Mouse (Mus musculus) NIH3T3 (cell line): ENCODE results near the gene Slc15a2.

Experiments used
- DNase-seq: peaks from one replicate; pipeline ENCODE4 v3.0.0-alpha.2; 2012; ENCODE audit warnings: low read depth

Slc15a2 gene

DNA sequence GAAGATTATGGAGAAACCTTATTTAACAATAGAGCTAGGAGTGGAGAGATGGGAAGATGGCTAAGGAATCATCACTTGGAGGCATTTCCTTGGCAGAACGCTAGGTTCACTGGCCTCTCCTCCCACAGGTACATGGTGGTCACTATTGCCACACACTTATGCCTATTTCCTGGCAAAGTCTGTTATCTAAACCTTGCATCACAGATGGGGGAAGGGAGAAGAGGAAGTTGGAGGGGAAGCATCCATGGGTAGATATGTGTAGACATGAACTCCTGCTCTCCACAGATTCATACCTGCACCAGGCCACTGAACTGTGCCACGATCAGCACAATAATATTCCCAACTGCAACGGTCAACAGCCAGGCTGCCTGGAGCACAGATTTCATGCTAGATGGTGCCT lies 32.8 kb downstream of the Slc15a2 start:
- DNase-seq = no peak

DNA sequence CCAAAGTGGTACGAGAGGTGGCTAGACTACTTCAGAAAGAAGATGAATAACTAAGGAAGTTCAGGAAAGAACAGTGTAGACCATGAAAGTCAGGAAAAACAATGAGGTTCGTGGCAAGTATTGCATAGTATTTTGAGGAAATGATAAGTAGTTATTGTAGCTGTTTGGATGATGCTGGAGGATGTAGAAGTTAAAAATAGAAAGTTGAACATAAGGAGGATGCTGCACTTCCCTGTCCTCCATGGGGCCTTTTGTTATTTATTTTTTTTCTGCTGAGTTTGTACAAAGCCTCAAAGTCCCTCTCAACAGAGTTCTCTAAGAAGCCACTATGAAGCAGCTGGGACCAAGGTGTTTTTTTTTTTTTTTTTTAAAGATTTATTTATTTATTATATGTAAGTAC lies 37.0 kb downstream of the Slc15a2 start:
- no peak for DNase-seq

DNA sequence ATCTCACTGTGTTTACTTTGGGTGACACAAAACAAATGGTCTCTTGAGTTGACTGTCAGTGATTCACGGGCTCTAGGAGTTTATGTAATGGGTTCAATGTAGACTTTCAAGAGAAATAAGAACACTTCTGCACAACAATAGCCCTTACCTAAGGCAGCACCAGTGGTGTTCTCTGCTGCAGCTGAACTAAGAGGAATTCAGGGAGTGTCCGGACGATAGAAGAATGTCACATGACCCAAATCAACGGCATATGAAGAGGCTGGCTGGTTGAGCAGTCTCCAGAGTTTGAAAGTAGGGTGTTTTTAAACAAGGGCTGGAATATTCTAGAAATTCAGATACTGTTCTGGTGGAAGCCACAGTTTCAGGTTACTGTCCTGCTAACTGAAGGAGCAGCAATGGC lies 37.7 kb downstream of the Slc15a2 start:
- no peak for DNase-seq

DNA sequence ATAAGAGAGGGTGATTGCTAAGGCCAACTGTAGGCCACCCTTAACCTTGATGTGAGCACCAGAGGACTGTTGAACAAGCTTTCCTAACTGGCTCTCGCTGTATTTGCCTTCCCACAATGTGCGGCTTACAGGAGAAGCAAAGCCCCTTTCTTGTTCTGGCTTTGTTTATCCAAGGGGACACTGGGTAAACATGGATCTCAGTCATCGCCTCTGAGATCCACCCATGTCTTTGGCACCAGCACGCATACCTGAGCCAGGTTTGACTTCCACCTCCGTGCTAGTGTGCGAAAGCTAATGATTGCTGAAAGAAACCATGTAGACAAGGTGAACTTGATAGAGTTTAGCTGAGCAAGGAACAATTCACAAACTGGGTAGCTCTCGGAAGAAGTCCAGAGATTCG lies 41.2 kb downstream of the Slc15a2 start:
- DNase-seq = no peak

DNA sequence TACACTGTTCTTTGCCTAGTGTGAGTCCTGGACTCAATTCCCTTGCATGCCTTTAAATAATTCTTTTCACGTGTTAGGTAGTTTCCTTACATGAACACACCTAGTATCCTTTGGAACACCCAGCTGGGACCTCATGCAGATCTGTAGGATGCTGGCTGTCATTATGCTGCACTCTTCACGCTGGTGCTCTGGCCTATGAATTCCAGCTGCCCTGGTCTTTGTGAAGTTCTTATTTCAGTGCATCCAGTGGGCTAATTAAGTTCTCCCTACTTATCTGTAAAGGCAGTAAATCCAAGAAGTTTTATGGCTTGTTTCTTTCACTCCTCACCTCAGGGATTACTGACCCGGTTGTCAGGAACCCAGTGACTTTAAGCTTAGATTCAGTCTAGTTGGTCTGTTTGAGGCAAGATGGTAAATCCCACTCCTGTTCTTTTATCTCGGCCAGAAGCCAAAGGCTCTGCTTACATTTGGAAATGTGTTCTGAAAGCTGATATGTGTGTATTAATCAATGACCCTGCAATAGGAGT lies 45.3 kb downstream of the Slc15a2 start:
- DNase-seq = no peak

DNA sequence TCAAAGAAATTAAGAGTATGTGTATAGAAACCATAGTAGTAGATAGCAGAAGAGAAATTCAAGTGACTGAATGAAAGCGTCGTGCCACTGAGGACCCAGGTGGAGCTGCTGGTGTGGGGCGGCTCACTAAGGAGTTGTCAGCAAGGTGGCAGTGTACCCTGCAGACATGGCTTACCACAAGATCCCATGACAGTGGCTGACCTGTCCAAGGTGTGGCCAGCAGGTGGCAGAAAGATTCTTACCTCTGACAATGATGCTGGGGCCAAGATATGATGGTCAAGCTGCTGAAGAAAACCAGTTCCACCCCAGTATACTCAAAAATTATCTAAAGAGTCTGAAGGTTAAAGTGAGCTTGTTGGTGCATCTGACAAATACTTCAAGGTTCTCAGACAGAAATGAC lies 49.3 kb downstream of the Slc15a2 start:
- DNase-seq = no peak

DNA sequence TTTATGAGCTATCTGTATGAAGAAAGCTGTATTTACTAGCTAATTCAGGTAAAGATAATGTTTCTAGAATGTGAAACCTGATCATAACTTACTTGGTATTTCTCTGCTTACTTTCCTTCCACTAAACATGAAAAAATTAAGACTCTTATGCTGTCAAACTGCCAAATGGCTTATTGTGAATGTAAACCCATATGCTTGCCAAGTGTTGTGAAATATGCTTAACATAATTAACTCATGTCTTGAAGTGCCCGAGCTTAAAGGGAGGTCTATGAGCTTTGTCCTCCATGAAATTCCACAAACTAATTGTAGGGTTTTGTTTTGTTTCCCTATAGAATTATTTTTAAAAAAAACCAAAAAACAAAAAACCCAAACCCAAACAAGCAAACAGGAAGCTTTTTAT lies 50.9 kb downstream of the Slc15a2 start:
- DNase-seq = no peak

DNA sequence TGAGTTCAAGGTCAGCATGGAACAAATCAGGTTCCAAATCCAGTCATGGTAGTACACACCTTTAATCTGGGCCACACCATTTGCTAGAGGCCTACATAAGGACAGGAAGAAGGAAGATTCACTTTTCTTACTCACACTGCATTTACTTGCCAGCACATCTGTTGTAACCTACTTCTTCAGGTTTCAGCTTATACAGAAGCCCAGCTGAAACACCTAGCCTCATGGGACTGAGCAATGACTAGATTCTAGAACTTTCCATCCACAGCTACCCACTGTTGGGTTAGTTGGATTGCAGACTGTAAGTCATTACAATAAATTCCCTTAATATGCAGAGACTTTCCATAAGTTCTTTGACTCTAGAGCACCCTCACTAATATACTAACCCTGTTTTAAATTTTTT lies 52.2 kb downstream of the Slc15a2 start:
- no peak for DNase-seq

DNA sequence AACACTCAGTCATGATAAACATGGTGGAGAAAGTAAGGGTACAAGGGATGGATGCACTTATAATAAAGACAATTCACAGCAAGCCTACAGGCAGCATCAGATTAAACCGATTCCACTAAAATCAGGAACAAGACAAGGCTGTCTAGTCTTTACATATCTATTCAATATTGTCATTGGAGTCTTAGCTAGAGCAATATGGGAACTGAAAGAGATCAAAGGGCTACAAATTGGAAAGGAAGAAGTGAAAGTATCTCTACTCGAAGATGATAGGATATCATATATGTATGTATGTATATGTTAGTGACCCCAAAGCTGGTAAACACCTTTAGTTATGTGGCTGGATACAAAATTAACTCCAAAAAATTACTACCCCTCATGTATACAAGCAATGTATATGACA lies 55.8 kb downstream of the Slc15a2 start:
- DNase-seq = no peak

DNA sequence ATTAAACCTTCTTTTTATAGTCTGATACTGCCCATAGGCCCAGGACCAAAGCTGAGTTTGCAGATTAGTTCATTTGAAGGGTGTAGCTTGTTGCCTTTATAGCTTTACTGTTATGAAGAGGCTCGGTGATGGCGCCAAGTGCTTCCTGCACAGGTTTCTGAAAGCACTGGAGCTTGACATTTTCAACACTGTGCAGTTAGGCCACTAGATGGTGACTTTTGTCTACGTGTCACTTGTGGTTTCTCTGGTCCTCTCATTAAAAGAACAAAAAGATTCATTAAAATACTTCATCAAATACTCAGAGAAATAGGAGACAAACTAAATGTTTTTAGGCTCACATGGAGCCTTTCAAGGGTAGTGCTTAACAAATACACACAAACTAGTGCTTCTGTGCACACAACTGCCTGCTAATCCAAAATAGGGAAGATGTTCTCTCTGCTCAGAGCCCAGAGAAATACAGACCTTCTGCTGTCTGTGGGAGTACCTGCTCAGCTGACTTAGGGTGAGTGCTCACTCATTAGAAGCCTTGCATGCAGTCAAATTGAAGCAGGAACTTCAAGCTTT lies 60.8 kb downstream of the Slc15a2 start:
- peak; percentile 4 for DNase-seq

DNA sequence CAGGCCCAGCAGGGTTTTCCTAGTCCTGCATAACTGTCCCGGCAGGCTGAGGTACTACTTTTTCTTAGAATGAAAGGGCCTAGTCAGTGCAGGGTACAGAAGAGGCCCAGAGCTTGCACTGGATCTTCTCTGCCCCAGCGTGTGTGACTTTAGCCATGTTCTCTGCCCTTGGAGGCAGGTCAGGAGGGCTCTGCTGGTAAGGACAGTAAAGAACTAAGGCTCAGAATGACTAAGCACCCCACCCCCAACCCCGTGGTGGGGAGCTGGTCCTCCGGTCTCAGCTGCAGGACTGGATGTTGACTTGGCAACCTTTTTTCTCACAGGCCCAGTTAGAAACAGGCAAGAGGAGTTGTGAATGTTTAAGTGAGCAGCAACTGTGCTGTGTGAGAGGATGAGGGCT lies 62.0 kb downstream of the Slc15a2 start:
- no peak for DNase-seq

DNA sequence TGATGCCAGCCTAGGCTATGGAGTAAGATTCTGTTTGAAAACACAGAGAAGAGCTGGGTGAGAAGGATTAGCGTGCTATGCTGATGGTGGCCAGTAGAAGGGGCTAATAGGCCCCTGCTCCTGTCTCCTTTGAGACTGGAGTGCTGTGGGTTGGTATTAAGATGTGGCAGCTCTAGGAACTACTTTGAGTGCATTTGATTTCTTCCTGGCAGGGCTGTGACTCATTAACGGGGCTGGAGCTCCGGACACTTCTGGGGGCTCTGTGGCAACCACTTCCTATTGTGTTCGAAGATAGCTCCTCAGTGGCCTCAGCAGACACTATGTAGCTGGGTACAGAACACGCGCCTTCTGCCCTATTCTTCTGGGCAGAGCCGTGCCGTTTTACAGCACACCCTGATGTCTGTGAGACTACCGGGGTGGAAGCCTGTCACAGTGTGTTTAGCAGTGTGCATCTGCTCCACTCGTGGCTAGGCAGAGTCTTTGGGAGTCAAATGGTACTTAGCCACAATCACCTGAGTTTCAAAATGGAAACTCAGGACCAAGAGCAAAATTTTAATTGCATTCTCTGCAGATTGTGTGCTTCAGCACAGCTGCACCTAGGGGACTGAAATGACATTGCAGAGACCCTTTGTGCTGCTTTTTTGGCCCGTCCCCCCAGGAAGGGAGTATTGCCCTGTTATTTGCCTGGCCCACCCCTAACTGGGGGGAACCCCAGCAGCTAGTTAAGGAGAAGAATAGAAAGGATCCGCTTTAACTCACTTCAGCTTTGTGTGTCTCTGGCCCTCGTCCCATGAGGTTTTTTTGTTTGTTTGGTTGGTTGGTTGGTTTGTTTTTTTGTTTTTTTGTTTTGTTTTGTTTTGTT lies 64.3 kb downstream of the Slc15a2 start:
- DNase-seq = peak; percentile 13

DNA sequence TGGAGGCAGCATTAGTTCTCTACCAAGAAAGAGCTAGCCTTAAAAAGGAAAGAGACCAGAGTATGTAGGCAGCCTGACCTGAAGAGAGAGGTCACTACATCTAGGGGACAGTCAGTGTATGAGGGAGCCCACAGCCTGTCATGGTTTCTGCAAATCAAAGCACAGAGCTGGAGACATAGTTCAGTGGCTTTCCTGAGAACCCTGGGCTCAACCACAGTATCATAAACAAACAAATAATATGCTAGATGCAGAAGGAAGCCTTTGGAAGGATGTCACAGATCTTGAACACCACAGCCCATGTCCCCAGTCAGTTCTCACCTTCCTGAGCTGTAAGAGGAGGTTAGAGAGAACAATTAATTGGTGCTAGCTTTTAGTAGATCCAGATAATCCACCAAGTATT lies 66.1 kb downstream of the Slc15a2 start:
- DNase-seq = no peak

DNA sequence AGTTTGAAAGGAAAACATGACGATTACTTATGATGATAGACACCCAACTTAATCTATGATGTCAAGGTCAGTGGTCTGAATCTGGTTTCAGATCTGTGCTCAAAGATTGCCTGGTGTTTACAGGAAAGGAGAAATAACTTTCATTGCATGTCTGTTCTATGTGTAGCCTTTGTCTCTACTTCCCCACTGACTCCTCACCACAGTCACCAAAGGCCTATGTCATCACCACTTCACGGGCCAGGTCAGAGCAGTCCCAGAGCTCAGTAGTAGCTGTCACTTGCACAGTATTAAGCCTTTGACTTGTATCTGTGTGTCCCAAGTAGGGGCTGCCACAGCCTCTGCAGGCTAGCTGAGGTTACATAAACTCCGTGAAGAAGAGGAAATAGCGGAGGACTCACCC lies 67.3 kb downstream of the Slc15a2 start:
- no peak for DNase-seq

DNA sequence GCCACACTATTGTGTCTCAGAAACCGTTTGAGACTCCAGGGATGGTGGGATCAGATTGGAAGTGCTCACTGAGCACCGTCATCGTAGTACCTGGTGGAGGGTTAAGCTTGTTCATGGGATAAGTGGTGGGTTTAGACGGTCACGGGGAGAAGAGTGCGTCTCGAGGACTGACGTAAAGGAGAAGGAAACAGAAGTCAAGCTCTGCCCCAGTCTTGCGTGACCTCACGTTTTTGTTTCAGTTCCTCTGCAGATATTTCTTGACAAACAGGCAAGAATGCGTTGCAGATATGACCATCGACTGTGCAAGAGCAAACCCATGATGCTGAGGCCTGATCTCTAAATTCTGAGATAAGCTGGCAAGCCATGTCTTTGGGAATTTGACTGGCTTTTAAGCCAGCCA lies 73.0 kb downstream of the Slc15a2 start:
- DNase-seq = no peak

DNA sequence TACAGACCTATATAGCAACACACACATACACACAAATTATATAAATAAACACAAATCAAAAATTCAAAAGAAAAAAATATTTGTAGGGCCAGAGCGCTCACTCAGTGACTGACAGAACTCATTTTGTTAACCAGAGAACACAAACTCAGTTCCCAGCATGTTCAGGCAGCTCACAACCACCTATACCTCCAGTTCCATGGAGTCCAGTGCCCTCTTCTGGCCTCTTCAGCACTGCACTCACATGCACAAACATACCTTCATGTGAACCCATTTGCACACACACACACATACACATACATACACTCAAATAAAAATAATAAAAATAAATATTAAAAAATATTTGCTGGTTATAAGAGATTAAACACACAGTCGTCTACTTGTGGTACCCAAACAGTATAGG lies 74.0 kb downstream of the Slc15a2 start:
- no peak for DNase-seq

DNA sequence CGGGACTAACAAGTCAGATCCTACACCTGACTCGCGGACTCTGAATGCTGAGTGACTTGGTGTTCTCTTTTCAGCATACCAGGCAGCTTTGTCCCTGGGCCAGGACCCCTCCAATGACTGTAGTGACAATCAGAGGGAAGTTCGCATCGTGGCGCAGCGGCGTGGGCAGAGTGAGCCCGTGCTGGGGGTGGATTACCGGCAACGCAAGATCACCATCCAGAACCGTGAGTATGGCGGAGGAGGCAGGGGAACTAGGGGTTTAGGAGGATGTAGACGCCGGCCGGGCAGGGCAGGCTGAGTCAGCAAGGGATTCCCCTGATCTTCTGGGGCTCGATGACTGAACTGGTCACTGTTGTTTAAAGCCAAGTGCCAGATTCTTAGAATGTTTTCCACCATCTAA lies 75.4 kb downstream of the Slc15a2 start:
- no peak for DNase-seq

DNA sequence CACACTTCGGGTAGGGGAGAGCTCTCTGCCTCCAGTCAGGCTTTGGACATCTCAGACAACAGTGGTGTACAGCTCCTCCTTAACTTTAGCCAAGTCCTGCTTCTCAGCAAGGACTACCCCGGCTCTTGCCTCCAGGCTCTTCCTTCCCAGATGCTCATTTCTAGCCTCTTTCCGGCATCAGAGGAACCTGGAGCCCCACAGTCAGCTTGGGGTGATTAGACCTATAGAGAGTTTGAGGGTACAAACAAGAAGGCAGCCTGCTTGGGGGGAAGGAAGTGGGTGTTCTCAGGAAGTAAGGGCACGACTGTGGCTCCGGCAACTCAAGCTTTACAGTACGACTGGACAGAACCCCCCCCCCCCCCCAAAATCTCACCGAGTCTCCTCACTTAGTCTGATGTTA lies 76.0 kb downstream of the Slc15a2 start:
- no peak for DNase-seq

DNA sequence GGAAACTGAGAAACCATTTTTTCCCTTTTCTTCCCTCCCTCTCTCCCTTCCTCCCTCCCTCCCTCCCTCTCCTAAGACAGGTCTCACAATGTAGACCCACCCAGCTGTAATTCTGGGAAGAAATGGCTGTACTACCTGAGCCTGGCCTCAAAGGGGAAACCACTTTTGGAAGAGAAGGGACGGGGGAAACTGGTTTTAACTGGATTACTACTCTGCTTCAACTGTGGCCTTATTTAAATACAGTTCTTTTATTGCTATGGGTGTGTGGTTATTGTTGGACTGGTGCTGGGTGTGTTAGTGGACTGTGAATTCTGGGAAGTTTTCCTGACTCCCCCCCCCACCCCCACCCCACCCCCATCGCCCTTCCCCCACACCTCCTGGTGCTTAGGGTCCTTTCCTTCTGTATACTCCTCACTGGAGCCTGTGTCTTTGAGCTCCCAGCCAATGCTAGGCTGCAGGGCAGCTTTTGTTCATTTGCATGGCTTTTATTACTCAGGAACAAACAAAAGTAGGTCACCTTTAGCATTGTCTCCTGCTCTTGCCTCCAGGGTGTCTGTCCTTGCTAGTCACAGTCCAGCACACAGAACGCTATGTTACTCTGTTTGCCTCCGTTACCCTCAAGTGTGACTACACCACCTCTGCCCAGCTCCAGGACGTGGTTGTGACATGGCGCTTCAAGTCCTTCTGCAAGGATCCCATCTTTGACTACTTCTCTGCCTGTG lies 76.9 kb downstream of the Slc15a2 start:
- no peak for DNase-seq

DNA sequence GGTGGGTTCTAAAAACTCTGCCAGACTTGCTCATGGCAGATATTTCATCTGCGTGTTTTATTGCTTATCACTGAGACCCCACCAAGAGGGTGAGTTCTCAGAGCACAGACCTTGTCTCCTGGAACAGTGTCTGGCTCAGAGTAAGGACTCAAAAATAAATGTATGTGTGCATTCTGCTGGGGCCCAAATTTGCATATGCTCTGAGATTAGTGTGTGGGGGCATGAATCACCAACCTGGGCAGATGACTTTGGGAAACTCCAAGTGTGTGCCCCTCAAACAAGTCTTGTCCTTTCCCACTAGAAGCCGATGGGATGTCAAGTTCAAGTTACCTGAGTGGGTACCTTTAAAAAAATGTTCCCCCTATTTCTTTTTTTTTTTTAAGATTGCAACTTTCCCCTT lies 84.3 kb downstream of the Slc15a2 start:
- DNase-seq = no peak
